Mouse (Mus musculus) embryonic facial prominence, embryonic 12.5 days (tissue): ENCODE data around the gene 9830107B12Rik. TPM values are rescaled to one million over a fixed set of nuclear protein-coding genes. Genes with fewer than 3 reads are reported as not detected.
"Not testable (repeated sequence)": the region's sequence is repeated elsewhere in the genome, so short reads cannot be mapped to it uniquely, and the experiment has no call there.

Experiments
- ATAC-seq: fragments of 200-750 bp; cut with Nextera tagmentation; 2 replicates; pipeline ENCODE4 v1.8.0; 2017; ENCODE audit not compliant: insufficient number of reproducible peaks, insufficient read depth, low FRiP score, low TSS enrichment
- H3K27ac ChIP-seq: fragments of 300-500 bp; sonication (generic); 2 replicates; pipeline ENCODE4 v1.5.1; 2016; ENCODE audit warnings: mild to moderate bottlenecking
- H3K27me3 ChIP-seq: fragments of 300-500 bp; sonication (generic); 2 replicates; pipeline ENCODE4 v1.6.1; 2016; ENCODE audit warnings: mild to moderate bottlenecking, moderate library complexity
- H3K36me3 ChIP-seq: fragments of 300-500 bp; sonication (generic); 2 replicates; pipeline ENCODE4 v1.6.1; 2016; ENCODE audit warnings: mild to moderate bottlenecking
- H3K4me1 ChIP-seq: fragments of 300-500 bp; sonication (generic); 2 replicates; pipeline ENCODE4 v1.6.1; 2016
- H3K4me2 ChIP-seq: fragments of 300-500 bp; sonication (generic); replicated peaks from 2 replicates; pipeline ENCODE4 v1.6.1; 2016; ENCODE audit warnings: mild to moderate bottlenecking, moderate library complexity
- H3K4me3 ChIP-seq: fragments of 300-500 bp; sonication (generic); 2 replicates; pipeline ENCODE4 v1.5.1; 2016; ENCODE audit warnings: mild to moderate bottlenecking
- H3K9ac ChIP-seq: fragments of 300-500 bp; sonication (generic); 2 replicates; pipeline ENCODE4 v1.6.1; 2016; ENCODE audit warnings: mild to moderate bottlenecking, moderate library complexity
- H3K9me3 ChIP-seq: fragments of 300-500 bp; sonication (generic); 2 replicates; pipeline ENCODE4 v1.6.1; 2016; ENCODE audit warnings: mild to moderate bottlenecking, moderate library complexity
- WGBS: fragments of 180-500 bp; shearing (Covaris S2); methylation state at CpG from one replicate; pipeline ENCODE4 v1.1.7; 2016; 5-methylcytosine and 5-hydroxymethylcytosine counted together
- polyA plus RNA-seq: library from polyadenylated mRNA; unstranded; fragments of >200 nt; fragmentation: Nextera tagmentation; extraction: Ambion mirVana; gene quantifications from 2 replicates; pipeline ENCODE4 v1.2.1, GENCODE M21; 2016

9830107B12Rik gene
- not detected in 2 replicates for polyA plus RNA-seq

GRCm38 (mm10) chr17:48146120-48146519 is at the start of gene 9830107B12Rik:
TSS of gene 9830107B12Rik (minus strand) at chr17:48146268.
- H3K27me3 ChIP-seq = no peaks in the 10 kb centered on the region
- no peak for ATAC-seq
- H3K9me3 ChIP-seq = no peaks in the 10 kb centered on the region
- H3K27ac ChIP-seq = no peak within 1 kb of the TSS
- H3K4me3 ChIP-seq = no peak within 1 kb of the TSS
- H3K4me1 ChIP-seq = no peaks in the 10 kb centered on the region
- H3K4me2 ChIP-seq = no peak within 1 kb of the TSS
- H3K36me3 ChIP-seq = no peaks in the 10 kb centered on the region
- H3K9ac ChIP-seq = no peak within 1 kb of the TSS
- 80% methylated on average over 3 of the region's 3 CpGs for WGBS

GRCm38 (mm10) chr17:48192366-48192765 is 46.3 kb upstream of the 9830107B12Rik start:
- Histone ChIP-seq H3K9me3 (no peaks in the 10 kb centered on the region), H3K9ac (no peak overlapping the region), H3K36me3 (no peaks in the 10 kb centered on the region)

DNA sequence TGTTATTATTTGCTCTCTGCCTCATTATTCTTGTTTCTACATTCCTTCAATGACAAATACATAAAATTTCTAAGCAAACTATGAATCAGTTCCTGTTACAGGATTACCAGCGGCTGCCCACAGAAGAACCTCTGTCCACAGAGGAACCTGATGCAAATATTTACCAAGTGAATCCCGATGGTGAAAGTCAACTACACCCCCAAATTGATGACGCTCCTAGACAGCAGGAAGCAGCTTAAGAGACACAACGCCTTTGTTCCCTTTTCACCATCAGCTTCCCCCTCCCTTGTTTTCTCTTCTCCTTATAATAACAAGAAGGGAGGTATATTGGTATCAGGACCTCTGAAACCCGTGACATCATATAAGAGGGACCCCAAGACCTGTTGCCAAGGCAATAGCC is 39.2 kb upstream of the 9830107B12Rik start:
- WGBS = 62% methylated on average over 5 of the region's 5 CpGs
- H3K27ac ChIP-seq = no peak overlapping the region
- H3K9ac ChIP-seq = no peak overlapping the region
- H3K36me3 ChIP-seq = no peaks in the 10 kb centered on the region
- H3K4me3 ChIP-seq = no peak overlapping the region
- H3K4me1 ChIP-seq = no peaks in the 10 kb centered on the region
- H3K4me2 ChIP-seq = no peak overlapping the region
- ATAC-seq = no peak
- no peaks in the 10 kb centered on the region for H3K27me3 ChIP-seq
- peaks cover 5% of the 10 kb centered on the region; the same call in 1 of the 2 replicates for H3K9me3 ChIP-seq

More at GRCm38 (mm10) chr17:48192366-48192765, 46.3 kb upstream of the 9830107B12Rik start:
- 75% methylated on average over 2 of the region's 2 CpGs for WGBS
- no peak overlapping the region for H3K4me2 ChIP-seq
- no peak for ATAC-seq
- no peaks in the 10 kb centered on the region for H3K4me1 ChIP-seq
- H3K4me3 ChIP-seq = no peak overlapping the region
- H3K27me3 ChIP-seq = no peaks in the 10 kb centered on the region
- H3K27ac ChIP-seq = no peak overlapping the region

DNA sequence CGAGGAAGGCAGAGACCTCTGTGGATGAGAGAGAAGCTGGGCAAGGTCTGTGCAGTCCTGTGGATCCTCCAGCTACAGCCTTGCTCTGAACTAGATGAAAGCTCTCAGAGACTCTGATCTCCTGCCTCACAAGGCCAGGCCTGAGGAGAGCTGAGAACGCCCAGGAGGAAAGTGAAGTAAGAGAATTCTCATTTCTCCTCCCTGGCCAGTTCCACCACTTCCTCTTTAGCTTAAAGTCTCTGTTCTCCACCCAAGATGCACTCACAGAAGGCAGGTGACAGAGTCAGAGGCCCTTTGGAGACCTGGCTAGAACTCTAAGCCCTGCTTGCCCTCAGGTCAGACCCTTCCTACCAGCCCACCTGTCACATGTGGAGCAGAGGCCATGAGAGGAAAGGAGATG is 21.0 kb upstream of the 9830107B12Rik start, which contains the start of gene A530064D06Rik:
TSS of gene A530064D06Rik (minus strand) at position 173 of the 400 bp plus-strand sequence.
- H3K9ac ChIP-seq, H3K4me3 ChIP-seq, H3K27ac ChIP-seq, H3K27me3 ChIP-seq, H3K4me1 ChIP-seq, H3K9me3 ChIP-seq, H3K36me3 ChIP-seq, H3K4me2 ChIP-seq, ATAC-seq: not testable (repeated sequence)
- WGBS = 70% methylated on average over 2 of the region's 2 CpGs

- Histone ChIP-seq H3K4me3 (no peak overlapping the region), H3K27me3 (no peaks in the 10 kb centered on the region), H3K4me2 (no peak overlapping the region), H3K9ac (no peak overlapping the region), H3K9me3 (peaks cover 5% of the 10 kb centered on the region; the same call in 1 of the 2 replicates), H3K4me1 (no peaks in the 10 kb centered on the region), H3K27ac (no peak overlapping the region), H3K36me3 (no peaks in the 10 kb centered on the region)
- 60% methylated on average over 1 of the region's 1 CpGs for WGBS
- no peak for ATAC-seq
Measured at GRCm38 (mm10) chr17:48157382-48158076, 11.5 kb upstream of the 9830107B12Rik start.

DNA sequence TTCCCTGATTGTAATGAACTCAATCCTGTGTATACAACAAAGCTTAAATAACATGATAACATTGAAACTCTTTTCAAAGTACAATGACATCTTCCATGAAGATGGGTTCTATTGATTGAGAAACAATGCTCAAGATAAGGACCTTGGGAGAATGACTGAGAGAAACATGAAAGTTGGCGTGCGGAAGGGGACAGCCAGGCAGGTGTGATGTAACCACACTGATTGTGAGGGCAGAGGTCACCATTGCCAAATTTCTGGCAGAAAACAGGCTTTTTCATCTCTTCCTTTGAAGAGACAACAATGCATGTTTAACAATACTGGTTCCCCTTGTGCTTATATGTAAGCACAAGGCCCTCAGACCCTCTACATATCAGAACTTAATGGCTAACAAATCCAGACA is 13.3 kb downstream of the 9830107B12Rik start:
- H3K27me3 ChIP-seq = no peaks in the 10 kb centered on the region
- H3K4me1 ChIP-seq = no peaks in the 10 kb centered on the region
- H3K9me3 ChIP-seq = no peaks in the 10 kb centered on the region
- no peak overlapping the region for H3K4me2 ChIP-seq
- H3K36me3 ChIP-seq = no peaks in the 10 kb centered on the region
- WGBS = 84% methylated on average over 2 of the region's 2 CpGs
- H3K27ac ChIP-seq = no peak overlapping the region
- H3K9ac ChIP-seq = no peak overlapping the region
- H3K4me3 ChIP-seq = no peak overlapping the region
- no peak for ATAC-seq

- Histone ChIP-seq H3K4me2 (no peak overlapping the region), H3K4me3 (no peak overlapping the region), H3K4me1 (no peaks in the 10 kb centered on the region), H3K27ac (no peak overlapping the region), H3K9ac (no peak overlapping the region), H3K9me3 (no peaks in the 10 kb centered on the region), H3K27me3 (no peaks in the 10 kb centered on the region), H3K36me3 (no peaks in the 10 kb centered on the region)
- 90% methylated on average over 20 of the region's 20 CpGs for WGBS
- no peak for ATAC-seq
Measured at GRCm38 (mm10) chr17:48120456-48120855, 25.6 kb downstream of the 9830107B12Rik start.

DNA sequence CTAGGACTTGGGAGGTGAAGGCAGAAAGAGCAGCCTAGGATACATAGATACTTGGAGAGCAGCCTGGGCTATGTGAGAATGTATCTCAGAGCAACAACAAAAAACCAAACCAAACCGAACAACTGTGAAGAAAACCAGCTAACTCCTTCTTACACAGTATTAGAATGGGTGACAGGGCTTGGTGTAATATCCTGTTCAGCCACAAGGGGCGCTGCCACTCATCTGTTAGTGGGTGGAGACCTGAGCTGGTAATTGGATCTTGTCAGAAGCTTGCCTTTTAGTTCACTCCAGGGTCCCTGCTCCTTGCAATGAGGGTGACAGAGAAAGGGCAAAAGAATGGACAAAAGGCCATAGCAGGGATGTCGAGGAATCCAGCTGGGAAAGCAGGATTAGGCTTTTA is 26.4 kb downstream of the 9830107B12Rik start:
- H3K36me3 ChIP-seq = no peaks in the 10 kb centered on the region
- ATAC-seq = peak; percentile 35; the same call in 1 of the 2 replicates
- WGBS = 23% methylated on average over 3 of the region's 3 CpGs

GRCm38 (mm10) chr17:48118570-48118969 is 27.5 kb downstream of the 9830107B12Rik start:
- Histone ChIP-seq H3K36me3 (no peaks in the 10 kb centered on the region), H3K9me3 (0 out of 2 replicates have a peak, but pooled peaks cover 6% of the 10 kb centered on the region), H3K4me2 (no peak overlapping the region), H3K27ac (no peak overlapping the region), H3K4me3 (no peak overlapping the region), H3K9ac (no peak overlapping the region), H3K4me1 (no peaks in the 10 kb centered on the region), H3K27me3 (no peaks in the 10 kb centered on the region)
- WGBS = 55% methylated on average over 1 of the region's 1 CpGs
- ATAC-seq = no peak

More for the DNA sequence above, 26.4 kb downstream of the 9830107B12Rik start:
- Histone ChIP-seq H3K9ac (no peak overlapping the region), H3K27me3 (no peaks in the 10 kb centered on the region), H3K27ac (no peak overlapping the region), H3K4me1 (no peaks in the 10 kb centered on the region), H3K4me2 (no peak overlapping the region), H3K9me3 (no peaks in the 10 kb centered on the region), H3K4me3 (no peak overlapping the region)

GRCm38 (mm10) chr17:48110547-48111287 is 35.4 kb downstream of the 9830107B12Rik start:
- no peak overlapping the region for H3K4me2 ChIP-seq

GRCm38 (mm10) chr17:48108520-48108919 is 37.5 kb downstream of the 9830107B12Rik start:
- H3K27ac ChIP-seq = no peak overlapping the region
- no peaks in the 10 kb centered on the region for H3K27me3 ChIP-seq
- H3K4me2 ChIP-seq = no peak overlapping the region
- 0 out of 2 replicates have a peak, but pooled peaks cover 2% of the 10 kb centered on the region for H3K9me3 ChIP-seq
- ATAC-seq = no peak
- 0 out of 2 replicates have a peak, but pooled peaks cover 2% of the 10 kb centered on the region for H3K4me1 ChIP-seq
- no peak overlapping the region for H3K4me3 ChIP-seq
- H3K36me3 ChIP-seq = no peaks in the 10 kb centered on the region
- H3K9ac ChIP-seq = no peak overlapping the region
- WGBS = 73% methylated on average over 3 of the region's 3 CpGs

More at GRCm38 (mm10) chr17:48110547-48111287, 35.4 kb downstream of the 9830107B12Rik start:
- WGBS = 44% methylated on average over 8 of the region's 8 CpGs
- no peak for ATAC-seq
- Histone ChIP-seq H3K36me3 (no peaks in the 10 kb centered on the region), H3K4me1 (0 out of 2 replicates have a peak, but pooled peaks cover 2% of the 10 kb centered on the region), H3K4me3 (no peak overlapping the region), H3K27ac (no peak overlapping the region), H3K9me3 (0 out of 2 replicates have a peak, but pooled peaks cover 9% of the 10 kb centered on the region), H3K27me3 (no peaks in the 10 kb centered on the region), H3K9ac (no peak overlapping the region)
